Mouse (Mus musculus): ENCODE data around the gene Satb2. TPM values are rescaled to one million over a fixed set of nuclear protein-coding genes. Genes with fewer than 3 reads are reported as not detected.

Gene Satb2
- total RNA-seq, 2 experiments from 2014 or later = 0.29 to 1.2 TPM

GRCm38 (mm10) chr1:56936554-56936953 is 41.9 kb downstream of the Satb2 start:
- ATAC-seq (ENCODE audit: poor library complexity, severe bottlenecking) = no peak

- no peak for ATAC-seq (ENCODE audit: poor library complexity, severe bottlenecking)
These were observed 44.6 kb downstream of the Satb2 start for GRCm38 (mm10) chr1:56933821-56934220.

GRCm38 (mm10) chr1:56930096-56930495 is 48.4 kb downstream of the Satb2 start:
- no peak for ATAC-seq (ENCODE audit: poor library complexity, severe bottlenecking)

- no peak for ATAC-seq (ENCODE audit: poor library complexity, severe bottlenecking)
These were observed 49.7 kb downstream of the Satb2 start for GRCm38 (mm10) chr1:56928731-56929130.

GRCm38 (mm10) chr1:56920472-56920871 is 58.0 kb downstream of the Satb2 start:
- ATAC-seq (ENCODE audit: poor library complexity, severe bottlenecking) = no peak

GRCm38 (mm10) chr1:56914279-56914678 is 64.2 kb downstream of the Satb2 start:
- ATAC-seq (ENCODE audit: poor library complexity, severe bottlenecking) = no peak

- no peak for ATAC-seq (ENCODE audit: poor library complexity, severe bottlenecking)
These were observed 77.7 kb downstream of the Satb2 start for GRCm38 (mm10) chr1:56900706-56901287.

- ATAC-seq (ENCODE audit: poor library complexity, severe bottlenecking) = no peak
These were observed 78.3 kb downstream of the Satb2 start for GRCm38 (mm10) chr1:56900187-56900586.

- no peak for ATAC-seq (ENCODE audit: poor library complexity, severe bottlenecking)
These were observed 79.6 kb downstream of the Satb2 start for GRCm38 (mm10) chr1:56898606-56899396.

- no peak for ATAC-seq (ENCODE audit: poor library complexity, severe bottlenecking)
These were observed 80.8 kb downstream of the Satb2 start for GRCm38 (mm10) chr1:56897492-56898180.

GRCm38 (mm10) chr1:56896670-56897069 is 81.8 kb downstream of the Satb2 start:
- no peak for ATAC-seq (ENCODE audit: poor library complexity, severe bottlenecking)

- ATAC-seq (ENCODE audit: poor library complexity, severe bottlenecking) = no peak
These were observed 85.7 kb downstream of the Satb2 start for GRCm38 (mm10) chr1:56892766-56893165.

GRCm38 (mm10) chr1:56888939-56889338 is 89.5 kb downstream of the Satb2 start:
- ATAC-seq (ENCODE audit: poor library complexity, severe bottlenecking) = no peak

- no peak for ATAC-seq (ENCODE audit: poor library complexity, severe bottlenecking)
These were observed 90.9 kb downstream of the Satb2 start for GRCm38 (mm10) chr1:56887524-56887923.

- ATAC-seq (ENCODE audit: poor library complexity, severe bottlenecking) = no peak
These were observed 107.0 kb downstream of the Satb2 start for GRCm38 (mm10) chr1:56871485-56871884.

GRCm38 (mm10) chr1:56865246-56865645 is 113.2 kb downstream of the Satb2 start:
- ATAC-seq (ENCODE audit: poor library complexity, severe bottlenecking) = no peak

- ATAC-seq (ENCODE audit: poor library complexity, severe bottlenecking) = no peak
These were observed 115.7 kb downstream of the Satb2 start for GRCm38 (mm10) chr1:56862799-56863198.

GRCm38 (mm10) chr1:56857202-56857601 is 121.2 kb downstream of the Satb2 start:
- no peak for ATAC-seq (ENCODE audit: poor library complexity, severe bottlenecking)

GRCm38 (mm10) chr1:56850446-56850845 is 128.0 kb downstream of the Satb2 start:
- ATAC-seq (ENCODE audit: poor library complexity, severe bottlenecking) = no peak

- ATAC-seq (ENCODE audit: poor library complexity, severe bottlenecking) = no peak
These were observed 132.1 kb downstream of the Satb2 start for GRCm38 (mm10) chr1:56846358-56846757.

- no peak for ATAC-seq (ENCODE audit: poor library complexity, severe bottlenecking)
These were observed 132.8 kb downstream of the Satb2 start for GRCm38 (mm10) chr1:56845523-56846118.

All from megakaryocyte, adult 5-6 weeks (primary cell).